Mouse (Mus musculus) ES-E14 (cell line): ENCODE data around the gene Magi2. TPM values are rescaled to one million over a fixed set of nuclear protein-coding genes. Genes with fewer than 3 reads are reported as not detected.
"Not testable (repeated sequence)": the region's sequence is repeated elsewhere in the genome, so short reads cannot be mapped to it uniquely, and the experiment has no call there.

ENCODE experiments used
- DNase-seq: peaks from one replicate; pipeline ENCODE4 v3.0.0-alpha.2; 2013; ENCODE audit warnings: low read depth, low spot score
- H3K27ac ChIP-seq: 2 replicates; pipeline ENCODE4 v1.5.1; 2012; ENCODE audit warnings: low read depth, mild to moderate bottlenecking, low read length, moderate library complexity, mixed read lengths; ENCODE audit not compliant: poor library complexity, insufficient read depth, severe bottlenecking
- H3K36me3 ChIP-seq: 2 replicates; pipeline ENCODE4 v1.6.1; 2012; ENCODE audit warnings: mild to moderate bottlenecking, low read length, moderate library complexity, mixed read lengths; ENCODE audit not compliant: control insufficient read depth, poor library complexity, insufficient read depth, severe bottlenecking
- H3K4me1 ChIP-seq, 2 experiments: fragments of 150-350 bp in 1 of 2; sonication (generic) in 1 of 2; 2 replicates each; pipeline ENCODE4 v1.6.1; 2012; ENCODE audit warnings: low read length in 2 of 2, mild to moderate bottlenecking in 1 of 2, mixed read lengths in 1 of 2; ENCODE audit not compliant: control insufficient read depth in 2 of 2, insufficient read depth in 2 of 2, poor library complexity in 1 of 2
- H3K4me3 ChIP-seq, 2 experiments: fragments of 150-350 bp in 1 of 2; sonication (generic) in 1 of 2; 2 replicates each; pipeline ENCODE4 v1.5.1; 2012; ENCODE audit warnings: low read length in 2 of 2, low read depth in 1 of 2, mild to moderate bottlenecking in 1 of 2, mixed read lengths in 1 of 2; ENCODE audit not compliant: insufficient read depth in 1 of 2, poor library complexity in 1 of 2, severe bottlenecking in 1 of 2
- H3K9ac ChIP-seq: 2 replicates; pipeline ENCODE4 v1.6.1; 2012; ENCODE audit warnings: low read depth, mild to moderate bottlenecking, low read length, mixed read lengths; ENCODE audit not compliant: poor library complexity, insufficient read depth, severe bottlenecking
- H3K9me3 ChIP-seq: fragments of 150-350 bp; sonication (generic); 2 replicates; pipeline ENCODE4 v1.6.1; 2012; ENCODE audit warnings: low read depth, mild to moderate bottlenecking, low read length; ENCODE audit not compliant: control insufficient read depth, insufficient read depth
- CHD2 ChIP-seq: IDR thresholded peaks from 2 replicates; pipeline ENCODE4 v1.6.1; 2014; ENCODE audit warnings: mild to moderate bottlenecking, low read depth, low read length, inconsistent platforms
- HCFC1 ChIP-seq: IDR thresholded peaks from 2 replicates; pipeline ENCODE4 v1.6.1; 2012; ENCODE audit warnings: low read length, inconsistent platforms, borderline replicate concordance; ENCODE audit not compliant: insufficient read depth
- MAFK ChIP-seq: IDR thresholded peaks from 2 replicates; pipeline ENCODE4 v1.6.1; 2014; ENCODE audit warnings: mild to moderate bottlenecking, low read depth, low read length, inconsistent platforms; ENCODE audit not compliant: insufficient read depth
- ZC3H11A ChIP-seq: IDR thresholded peaks from 2 replicates; pipeline ENCODE4 v1.6.1; 2012; ENCODE audit warnings: low read depth, mild to moderate bottlenecking, inconsistent platforms, low read length, borderline replicate concordance
- ZNF384 ChIP-seq: IDR thresholded peaks from 2 replicates; pipeline ENCODE4 v1.6.1; 2012; ENCODE audit warnings: low read depth, low read length, inconsistent platforms
- in situ Hi-C, 2 experiments: fragments of 600-800 bp; cut with MboI; formaldehyde crosslinking; loops; one replicate each; pipeline ENCODE4 v1.15.1; 2025; ENCODE audit warnings: low sequenced_read_pairs in 2 of 2, inconsistent platforms in 1 of 2; ENCODE audit not compliant: unreplicated experiment in 2 of 2
- total RNA-seq: library from RNA; depleted of rRNA; stranded (reverse); fragments of 300-350 nt; gene quantifications from 2 replicates; pipeline ENCODE4 v1.2.3, GENCODE M21; 2012

The Magi2 gene
- total RNA-seq, 1 experiment = 0.85 TPM

DNA sequence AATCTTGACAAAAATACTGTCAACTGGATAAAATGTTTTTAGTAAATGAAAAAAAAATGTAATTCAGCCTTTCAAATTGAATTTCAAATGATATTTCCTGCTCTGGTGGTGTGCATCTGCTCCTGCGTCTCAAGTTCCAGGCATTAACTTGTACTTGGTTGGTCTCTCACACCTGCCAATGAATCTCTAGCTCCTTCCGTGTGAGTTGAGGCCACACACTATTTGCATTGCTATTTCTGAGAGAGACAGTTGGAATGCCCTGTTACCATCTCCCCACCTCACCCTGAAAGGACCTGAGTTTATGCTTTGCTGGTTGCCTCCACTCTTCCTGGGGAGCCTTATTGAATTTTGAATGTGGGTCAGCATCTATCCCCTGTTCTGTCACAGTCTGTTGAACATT, 320.1 kb downstream of the Magi2 start:
- in situ Hi-C loops = no loop called here
- Histone ChIP-seq H3K4me3 (no peak overlapping the region), H3K9ac (no peak overlapping the region), H3K4me1 (no peaks in the 10 kb centered on the region), H3K36me3 (no peaks in the 10 kb centered on the region), H3K9me3 (no peaks in the 10 kb centered on the region), H3K27ac (no peak overlapping the region)
- no peak for TF ChIP-seq HCFC1
- TF ChIP-seq ZNF384 = no peak
- no peak for TF ChIP-seq CHD2
- TF ChIP-seq ZC3H11A = no peak
- no peak for TF ChIP-seq MAFK
- DNase-seq = no peak

DNA sequence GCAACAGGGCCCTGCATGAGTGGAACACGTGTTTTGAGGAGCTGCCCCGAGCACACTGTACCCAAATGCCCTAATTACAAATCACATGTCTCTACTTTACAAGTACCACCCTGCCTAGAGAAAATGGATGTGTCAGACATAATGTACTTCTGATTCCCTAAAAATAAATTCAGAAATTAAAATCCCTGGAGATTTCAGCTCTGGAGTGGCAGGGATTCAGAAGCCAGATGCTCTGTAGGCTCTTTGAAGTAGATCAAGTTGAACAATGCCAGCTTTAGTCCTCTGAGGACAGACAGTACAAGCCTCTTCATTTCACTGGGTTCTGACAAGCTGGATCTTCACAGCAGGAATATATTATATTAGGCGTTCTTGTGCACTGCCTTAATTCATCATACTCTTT, 326.7 kb downstream of the Magi2 start:
- no peak overlapping the region for H3K4me3 ChIP-seq
- TF ChIP-seq CHD2 (no peak), ZC3H11A (no peak), HCFC1 (no peak), MAFK (no peak), ZNF384 (no peak)
- no peak for DNase-seq
- no peaks in the 10 kb centered on the region for H3K9me3 ChIP-seq
- in situ Hi-C loops = no loop called here
- H3K27ac ChIP-seq = no peak overlapping the region
- no peaks in the 10 kb centered on the region for H3K4me1 ChIP-seq
- no peak overlapping the region for H3K9ac ChIP-seq
- H3K36me3 ChIP-seq = no peaks in the 10 kb centered on the region

DNA sequence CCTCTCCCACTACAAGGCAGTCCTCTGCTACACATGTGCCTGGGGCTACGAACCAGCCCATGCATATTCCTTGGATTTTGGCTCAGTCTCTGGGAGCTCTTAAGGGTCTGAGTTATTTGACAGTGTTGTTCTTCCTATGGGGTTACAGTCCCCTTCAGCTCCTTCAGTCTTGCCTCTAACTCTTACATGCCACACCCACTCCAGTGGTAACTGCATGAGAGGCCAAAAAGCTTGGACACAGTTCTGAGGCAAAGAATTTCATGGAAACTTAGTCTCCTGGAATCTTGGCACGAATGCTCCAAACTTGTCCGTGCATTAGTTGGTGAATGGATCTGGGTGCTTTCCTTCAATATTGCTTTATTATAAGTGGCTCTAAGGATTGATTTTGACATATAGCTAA, 338.8 kb downstream of the Magi2 start:
- TF ChIP-seq CHD2 (no peak), ZNF384 (no peak), ZC3H11A (no peak), MAFK (no peak), HCFC1 (no peak)
- H3K27ac ChIP-seq = peak overlapping the region; percentile 74; the same call in 1 of the 2 replicates
- no peaks in the 10 kb centered on the region for H3K36me3 ChIP-seq
- H3K4me3 ChIP-seq = no peak overlapping the region
- in situ Hi-C loops = no loop called here
- peak; percentile 3 for DNase-seq
- H3K4me1 ChIP-seq = peaks cover 0 to 6% of the 10 kb centered on the region in 2 experiments; a peak in 1 of 4 replicates
- no peak overlapping the region for H3K9ac ChIP-seq
- H3K9me3 ChIP-seq = no peaks in the 10 kb centered on the region

DNA sequence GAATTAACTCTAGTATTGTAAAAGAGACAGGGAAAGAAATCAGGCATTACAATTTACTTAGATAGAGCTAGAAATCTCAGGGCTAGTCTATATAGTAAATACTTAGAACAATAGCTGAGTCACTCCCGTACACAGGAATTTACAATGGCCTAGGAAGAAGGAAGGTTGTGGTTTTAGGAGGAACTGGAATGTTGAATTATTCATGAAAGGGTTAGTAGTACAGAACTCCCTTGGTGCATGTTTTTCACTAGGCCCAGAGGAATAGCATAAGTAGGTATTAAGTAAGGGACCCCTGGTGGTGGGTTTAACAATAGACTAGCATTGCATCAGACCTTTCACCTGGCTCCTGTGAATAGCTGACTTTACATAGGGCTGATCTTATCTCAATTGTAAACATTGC, 339.3 kb downstream of the Magi2 start:
- DNase-seq = peak; percentile 25
- H3K9ac ChIP-seq, in situ Hi-C loops, H3K27ac ChIP-seq, H3K9me3 ChIP-seq, H3K4me1 ChIP-seq, H3K36me3 ChIP-seq, H3K4me3 ChIP-seq: not testable (repeated sequence)
- TF ChIP-seq MAFK = peak; percentile 35; the same call in 1 of the 2 replicates

DNA sequence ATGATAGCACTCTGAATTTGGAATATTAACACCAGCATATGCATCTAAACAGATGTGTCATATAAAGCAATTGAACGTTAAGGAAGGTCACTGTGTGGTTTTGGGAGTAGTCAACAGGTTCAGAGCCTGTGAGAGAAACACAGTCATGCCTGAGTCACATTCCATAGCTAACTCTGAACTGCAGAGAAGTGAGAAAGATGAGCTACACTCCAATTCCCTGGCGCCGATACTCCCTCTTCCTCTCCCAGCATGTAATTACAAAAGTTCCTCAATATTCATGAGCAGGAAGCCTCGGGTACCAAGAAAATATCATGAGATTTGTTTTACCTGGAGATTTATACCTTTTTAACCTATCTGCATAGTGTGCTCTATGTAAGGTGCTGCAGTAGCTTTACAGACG, 380.9 kb downstream of the Magi2 start:
- H3K9ac ChIP-seq = no peak overlapping the region
- no peaks in the 10 kb centered on the region for H3K36me3 ChIP-seq
- H3K4me3 ChIP-seq = no peak overlapping the region
- no peak overlapping the region for H3K27ac ChIP-seq
- no peaks in the 10 kb centered on the region for H3K4me1 ChIP-seq
- H3K9me3 ChIP-seq = no peaks in the 10 kb centered on the region
- no peak for TF ChIP-seq HCFC1
- TF ChIP-seq ZNF384 = no peak
- TF ChIP-seq MAFK = no peak
- no peak for TF ChIP-seq ZC3H11A
- no peak for TF ChIP-seq CHD2
- no peak for DNase-seq
- in situ Hi-C loops = no loop called here
